Mouse (Mus musculus) lung, adult 2 months (tissue): ENCODE measurements around the gene Srebf1.

ENCODE experiments used
- CTCF ChIP-seq: fragments of 200-500 bp; IDR thresholded peaks from 2 replicates; pipeline ENCODE4 v1.5.1; 2011; ENCODE audit warnings: mild to moderate bottlenecking, low read length, control low read depth; ENCODE audit not compliant: insufficient read depth
- POLR2A ChIP-seq: fragments of 200-500 bp; IDR thresholded peaks from 2 replicates; pipeline ENCODE4 v1.6.1; 2011; ENCODE audit warnings: low read depth, mild to moderate bottlenecking, control low read depth, low read length, borderline replicate concordance; ENCODE audit errors: extremely low read depth

DNA sequence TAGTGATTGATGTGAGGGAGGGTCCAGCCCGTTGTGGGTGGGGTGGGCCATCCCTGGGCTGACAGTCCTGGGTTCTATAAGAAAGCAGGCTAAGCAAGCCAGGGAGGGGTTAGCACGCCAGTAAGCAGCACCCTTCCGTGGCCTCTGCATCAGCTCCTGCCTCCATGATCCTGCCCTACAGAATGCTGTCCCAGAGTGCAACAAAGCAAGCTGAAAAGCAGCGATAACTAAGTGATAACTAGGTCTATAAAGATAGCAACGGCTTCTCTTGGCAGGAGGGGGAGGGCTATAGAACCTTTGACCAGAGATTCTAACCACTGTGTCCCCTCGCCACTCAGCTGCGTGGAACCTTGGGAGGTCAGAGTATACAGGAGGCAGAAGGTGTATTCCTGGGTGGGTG is 4.9 kb downstream of the Srebf1 start:
- TF ChIP-seq CTCF (no peak), POLR2A (no peak)
